Mouse (Mus musculus) bone marrow, adult 2 months (tissue): ENCODE results near the gene Atp6v1g2.

Source experiments
- CTCF ChIP-seq: fragments of 200-500 bp; IDR thresholded peaks from 2 replicates; pipeline ENCODE4 v1.5.1; 2011; ENCODE audit warnings: low read length, control low read depth; ENCODE audit not compliant: control insufficient read depth, insufficient read depth
- POLR2A ChIP-seq: fragments of 200-500 bp; IDR thresholded peaks from 2 replicates; pipeline ENCODE4 v1.6.1; 2011; ENCODE audit warnings: low read depth, mild to moderate bottlenecking, control low read depth, low read length, borderline replicate concordance; ENCODE audit not compliant: control insufficient read depth

DNA sequence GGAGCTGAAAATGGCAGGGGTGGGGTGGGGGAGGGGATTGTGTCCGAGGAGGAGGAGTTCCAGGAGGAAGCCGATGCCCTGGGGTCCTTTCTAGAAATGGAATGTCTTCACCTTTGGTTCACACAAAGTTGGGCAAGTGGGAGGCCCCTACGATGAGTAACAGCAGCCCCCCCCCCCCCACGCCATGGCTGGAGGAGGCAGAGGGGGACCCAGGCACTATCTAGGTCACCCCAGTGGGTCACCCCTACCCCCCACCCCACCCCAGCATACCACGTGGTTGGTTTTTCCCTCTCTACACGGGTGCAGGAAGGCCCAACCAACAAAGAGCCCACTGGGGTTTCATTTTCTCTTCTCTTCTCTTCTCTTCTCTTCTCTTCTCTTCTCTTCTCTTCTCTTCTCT, 36.3 kb upstream of the Atp6v1g2 start:
- TF ChIP-seq POLR2A: no peak
- TF ChIP-seq CTCF: no peak
